Mouse (Mus musculus) heart, embryonic 13.5 days (tissue): Measurements from ENCODE around the gene Lin54. TPM values are rescaled to one million over a fixed set of nuclear protein-coding genes. Genes with fewer than 3 reads are reported as not detected.

ENCODE experiments used
- microRNA-seq: library from miRNA; unstranded; fragments of <30 nt; microRNA quantifications from one replicate; pipeline ENCODE4, GENCODE M21; 2016
- polyA plus RNA-seq: library from polyadenylated mRNA; unstranded; fragments of >200 nt; fragmentation: Nextera tagmentation; extraction: Ambion mirVana; gene quantifications from 2 replicates; pipeline ENCODE4 v1.2.1, GENCODE M21; 2015

Lin54 gene
- polyA plus RNA-seq, 1 experiment from 2014 or later = 9.0 TPM

Small RNA genes within 50 kb of the gene (microRNA-seq; reads per million reads assigned to microRNA genes)
- not detected for gene Gm23222

Other genes starting within 250 kb of the Lin54 start
- 137 and 146 TPM in 2 replicates for gene Sec31a, start 84.4 kb downstream of the Lin54 start, polyA plus RNA-seq
- gene Cops4, start 17.7 kb upstream of the Lin54 start, polyA plus RNA-seq = 146 and 162 TPM in 2 replicates
- gene Plac8, start 71.6 kb upstream of the Lin54 start, polyA plus RNA-seq = 5.7 and 5.8 TPM in 2 replicates
- 60.5 and 67.9 TPM in 2 replicates for gene Coq2, start 174.5 kb upstream of the Lin54 start, polyA plus RNA-seq
- 1.2 and 1.4 TPM in 2 replicates for gene Hpse, start 219.1 kb upstream of the Lin54 start, polyA plus RNA-seq